Mouse (Mus musculus) brain, embryonic 14.5 days (tissue): ENCODE data around the gene Dstyk.

Source experiments
- CTCF ChIP-seq: fragments of 200-500 bp; IDR thresholded peaks from 2 replicates; pipeline ENCODE4 v1.5.1; 2012; ENCODE audit warnings: inconsistent platforms, mild to moderate bottlenecking, moderate library complexity, borderline replicate concordance; ENCODE audit not compliant: insufficient read depth, insufficient read length; ENCODE audit errors: extremely low read depth
- POLR2A ChIP-seq: fragments of 200-500 bp; IDR thresholded peaks from 2 replicates; pipeline ENCODE4 v1.6.1; 2012; ENCODE audit warnings: mild to moderate bottlenecking, inconsistent platforms, borderline replicate concordance; ENCODE audit not compliant: poor library complexity, insufficient read depth, insufficient read length, severe bottlenecking; ENCODE audit errors: extremely low read depth

DNA sequence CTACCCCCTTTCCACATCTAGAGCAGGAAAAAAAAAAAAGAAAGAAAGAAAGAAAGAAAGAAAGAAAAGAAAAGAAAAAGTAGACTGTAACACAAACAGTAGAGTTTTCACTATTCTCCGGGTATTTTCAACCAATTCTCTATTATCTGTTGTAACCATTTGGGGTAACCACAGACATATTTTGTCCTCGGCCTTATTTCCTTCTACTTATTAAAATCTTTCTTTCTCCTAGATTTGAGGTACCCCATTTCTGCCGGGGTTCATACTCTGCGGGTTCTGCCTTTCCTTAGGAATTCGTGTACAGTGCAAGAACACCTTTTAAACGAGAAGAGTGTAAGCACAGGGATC lies 438 bp upstream of the Dstyk start:
- TF ChIP-seq CTCF (no peak), POLR2A (no peak)
